Mouse (Mus musculus) thymus, adult 2 months (tissue): ENCODE measurements around the gene Tnp1. TPM values are rescaled to one million over a fixed set of nuclear protein-coding genes. Genes with fewer than 3 reads are reported as not detected.

ENCODE experiments used
- DNase-seq: peaks from one replicate; pipeline ENCODE4 v3.0.0; 2021
- H3K27ac ChIP-seq: fragments of 200-500 bp; 2 replicates; pipeline ENCODE4 v1.5.1; 2012; ENCODE audit warnings: low read length, control low read depth; ENCODE audit not compliant: control insufficient read depth, insufficient read depth
- H3K27me3 ChIP-seq: fragments of 200-500 bp; 2 replicates; pipeline ENCODE4 v1.6.1; 2012; ENCODE audit warnings: mild to moderate bottlenecking, low read length, moderate library complexity, mixed read lengths; ENCODE audit not compliant: control insufficient read depth, insufficient read depth
- H3K36me3 ChIP-seq: fragments of 200-500 bp; 2 replicates; pipeline ENCODE4 v1.6.1; 2012; ENCODE audit warnings: mild to moderate bottlenecking, low read length, moderate library complexity; ENCODE audit not compliant: control insufficient read depth, insufficient read depth
- H3K4me1 ChIP-seq: fragments of 200-500 bp; replicated peaks from 2 replicates; pipeline ENCODE4 v1.6.1; 2012; ENCODE audit warnings: low read length; ENCODE audit not compliant: control insufficient read depth, insufficient read depth
- H3K4me3 ChIP-seq: fragments of 200-500 bp; 2 replicates; pipeline ENCODE4 v1.5.1; 2012; ENCODE audit warnings: mild to moderate bottlenecking, low read length, control low read depth, moderate library complexity; ENCODE audit not compliant: control insufficient read depth, insufficient read depth
- CTCF ChIP-seq: fragments of 200-500 bp; IDR thresholded peaks from 2 replicates; pipeline ENCODE4 v1.5.1; 2012; ENCODE audit warnings: mild to moderate bottlenecking, control low read depth, low read length, moderate library complexity, borderline replicate concordance; ENCODE audit not compliant: control insufficient read depth, poor library complexity, insufficient read depth; ENCODE audit errors: extremely low read depth
- POLR2A ChIP-seq: fragments of 200-500 bp; IDR thresholded peaks from 2 replicates; pipeline ENCODE4 v1.6.1; 2012; ENCODE audit warnings: mild to moderate bottlenecking, low read length, control low read depth, moderate library complexity; ENCODE audit not compliant: control insufficient read depth, poor library complexity, insufficient read depth; ENCODE audit errors: extremely low read depth
- WGBS: fragments of 180-500 bp; shearing (Covaris S2); methylation state at CpG from one replicate; pipeline ENCODE4 v1.1.7; 2018; 5-methylcytosine and 5-hydroxymethylcytosine counted together
- polyA plus RNA-seq: library from polyadenylated mRNA; depleted of rRNA; stranded (reverse); fragments of >200 nt; gene quantifications from 2 replicates; pipeline ENCODE4 v1.2.3, GENCODE M21; 2012

Tnp1 gene
- polyA plus RNA-seq, 1 experiment, result 1.4 TPM

GRCm38 (mm10) chr1:73026786-73027299 lies 11.1 kb upstream of the Tnp1 start:
- Histone ChIP-seq H3K4me3 (no peak overlapping the region), H3K36me3 (no peaks in the 10 kb centered on the region), H3K27ac (no peak overlapping the region), H3K4me1 (no peaks in the 10 kb centered on the region), H3K27me3 (no peaks in the 10 kb centered on the region)
- 96% methylated on average over 5 of the region's 5 CpGs for WGBS
- no peak for DNase-seq
- TF ChIP-seq CTCF (no peak), POLR2A (no peak)

- TF ChIP-seq CTCF (no peak), POLR2A (no peak)
- no peak overlapping the region for H3K4me3 ChIP-seq
- H3K4me1 ChIP-seq, result no peaks in the 10 kb centered on the region
- no peaks in the 10 kb centered on the region for H3K27me3 ChIP-seq
- H3K36me3 ChIP-seq, result no peaks in the 10 kb centered on the region
- no peak for DNase-seq
- 93% methylated on average over 3 of the region's 3 CpGs for WGBS
- no peak overlapping the region for H3K27ac ChIP-seq
Measured at GRCm38 (mm10) chr1:73026157-73026556, 10.4 kb upstream of the Tnp1 start.

GRCm38 (mm10) chr1:73006847-73007246 lies 8.9 kb downstream of the Tnp1 start:
- H3K4me1 ChIP-seq, result no peaks in the 10 kb centered on the region
- no peak for DNase-seq
- H3K27me3 ChIP-seq, result no peaks in the 10 kb centered on the region
- TF ChIP-seq CTCF (no peak), POLR2A (no peak)
- no peak overlapping the region for H3K4me3 ChIP-seq
- H3K27ac ChIP-seq, result no peak overlapping the region
- H3K36me3 ChIP-seq, result no peaks in the 10 kb centered on the region
- 84% methylated on average over 1 of the region's 1 CpGs for WGBS

GRCm38 (mm10) chr1:73004890-73005289 lies 10.8 kb downstream of the Tnp1 start:
- Histone ChIP-seq H3K4me3 (no peak overlapping the region), H3K27ac (no peak overlapping the region), H3K4me1 (no peaks in the 10 kb centered on the region), H3K36me3 (no peaks in the 10 kb centered on the region), H3K27me3 (no peaks in the 10 kb centered on the region)
- TF ChIP-seq CTCF, result no peak
- no peak for TF ChIP-seq POLR2A
- 85% methylated on average over 2 of the region's 2 CpGs for WGBS
- no peak for DNase-seq

DNA sequence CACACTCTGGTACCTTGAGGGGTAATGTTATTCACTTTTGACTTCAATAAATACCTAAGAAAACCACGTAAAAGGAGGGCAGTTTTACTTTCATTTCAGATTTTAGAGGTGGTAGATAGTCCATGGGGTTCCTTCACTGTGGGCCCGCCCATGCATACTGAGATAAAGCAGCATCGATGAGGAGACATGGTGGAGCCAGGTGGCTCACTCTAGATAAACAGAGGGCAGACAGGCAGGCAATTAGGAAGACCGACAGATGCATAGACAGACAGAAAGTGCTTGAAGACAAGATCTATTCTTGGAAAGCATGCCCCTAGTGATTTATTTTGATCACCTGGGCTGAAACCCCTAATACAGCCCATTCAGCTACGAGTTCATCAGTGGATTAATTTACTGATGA lies 13.1 kb downstream of the Tnp1 start:
- no peak overlapping the region for H3K4me3 ChIP-seq
- no peak for DNase-seq
- no peak for TF ChIP-seq POLR2A

DNA sequence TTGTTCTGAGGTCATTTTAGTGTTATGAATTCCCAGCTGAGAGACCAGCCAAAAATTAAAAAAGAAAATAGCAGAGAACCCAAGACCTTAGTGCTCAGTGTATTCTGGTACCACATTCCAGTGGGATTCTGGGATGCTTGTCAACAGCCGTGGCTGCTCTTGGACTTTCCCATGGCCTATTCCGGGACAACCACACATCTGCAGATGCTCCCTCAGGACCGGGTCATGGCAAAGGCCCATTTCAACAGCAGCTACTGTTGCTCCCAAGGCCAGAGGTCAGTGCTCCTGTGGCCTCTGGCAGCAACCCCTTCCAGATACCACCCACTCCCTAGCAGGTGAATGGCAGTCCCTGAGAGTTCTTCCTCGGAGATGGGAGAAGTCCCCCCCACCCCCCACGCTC lies 13.7 kb downstream of the Tnp1 start:
- WGBS, result 97% methylated on average over 5 of the region's 5 CpGs
- DNase-seq, result no peak
- Histone ChIP-seq H3K36me3 (no peaks in the 10 kb centered on the region), H3K4me1 (no peaks in the 10 kb centered on the region), H3K27ac (no peak overlapping the region), H3K4me3 (no peak overlapping the region), H3K27me3 (no peaks in the 10 kb centered on the region)
- TF ChIP-seq CTCF (no peak), POLR2A (no peak)

More for the DNA sequence above, 13.1 kb downstream of the Tnp1 start:
- 84% methylated on average over 5 of the region's 5 CpGs for WGBS
- Histone ChIP-seq H3K36me3 (no peaks in the 10 kb centered on the region), H3K27ac (no peak overlapping the region), H3K4me1 (no peaks in the 10 kb centered on the region), H3K27me3 (no peaks in the 10 kb centered on the region)
